Mouse (Mus musculus) liver, adult 2 months (tissue): ENCODE data around the gene Col11a2. TPM values are rescaled to one million over a fixed set of nuclear protein-coding genes. Genes with fewer than 3 reads are reported as not detected.

ENCODE experiments used
- DNase-seq: peaks from one replicate; pipeline ENCODE4 v3.0.0-alpha.2; 2011; ENCODE audit warnings: low read depth, low spot score; ENCODE audit errors: extremely low read depth
- H3K27ac ChIP-seq: fragments of 200-500 bp; replicated peaks from 2 replicates; pipeline ENCODE4 v1.5.1; 2012; ENCODE audit warnings: low read depth, mild to moderate bottlenecking, control low read depth, inconsistent platforms, low read length; ENCODE audit not compliant: insufficient read depth
- H3K27me3 ChIP-seq: fragments of 200-500 bp; 2 replicates; pipeline ENCODE4 v1.6.1; 2012; ENCODE audit warnings: mild to moderate bottlenecking, moderate library complexity, low read length, inconsistent platforms; ENCODE audit not compliant: control insufficient read depth, insufficient read depth
- H3K36me3 ChIP-seq: fragments of 200-500 bp; 2 replicates; pipeline ENCODE4 v1.6.1; 2012; ENCODE audit warnings: low read length, inconsistent platforms; ENCODE audit not compliant: control insufficient read depth, insufficient read depth
- H3K4me1 ChIP-seq: fragments of 200-500 bp; 2 replicates; pipeline ENCODE4 v1.6.1; 2011; ENCODE audit warnings: low read length; ENCODE audit not compliant: control insufficient read depth, insufficient read depth
- H3K4me3 ChIP-seq: fragments of 200-500 bp; 2 replicates; pipeline ENCODE4 v1.5.1; 2011; ENCODE audit warnings: low read depth, mild to moderate bottlenecking, control low read depth, low read length, moderate library complexity; ENCODE audit not compliant: insufficient read depth
- H3K79me2 ChIP-seq: fragments of 200-500 bp; 2 replicates; pipeline ENCODE4 v1.6.1; 2012; ENCODE audit warnings: inconsistent platforms, mild to moderate bottlenecking, low read length, moderate library complexity; ENCODE audit not compliant: control insufficient read depth, insufficient read depth
- H3K9ac ChIP-seq: fragments of 200-500 bp; 2 replicates; pipeline ENCODE4 v1.6.1; 2012; ENCODE audit warnings: low read depth, mild to moderate bottlenecking, control low read depth, inconsistent platforms, low read length
- CTCF ChIP-seq: fragments of 200-500 bp; IDR thresholded peaks from 2 replicates; pipeline ENCODE4 v1.5.1; 2011; ENCODE audit warnings: low read depth, low read length, control low read depth
- POLR2A ChIP-seq: fragments of 200-500 bp; IDR thresholded peaks from 2 replicates; pipeline ENCODE4 v1.6.1; 2011; ENCODE audit warnings: low read length, control low read depth; ENCODE audit not compliant: insufficient read depth; ENCODE audit errors: extremely low read depth
- WGBS: fragments of 180-500 bp; shearing (Covaris S2); methylation state at CpG from one replicate; pipeline ENCODE4 v1.1.7; 2018; 5-methylcytosine and 5-hydroxymethylcytosine counted together
- polyA plus RNA-seq: library from polyadenylated mRNA; depleted of rRNA; stranded (reverse); fragments of >200 nt; gene quantifications from 2 replicates; pipeline ENCODE4 v1.2.3, GENCODE M21; 2012
- total RNA-seq: library from RNA; depleted of rRNA; stranded (reverse); fragments of >200 nt; gene quantifications from 2 replicates; pipeline ENCODE4 v1.2.3, GENCODE M21; 2014

Gene Col11a2
- total and polyA plus RNA-seq, 2 experiments, result 0.18 to 0.23 TPM

GRCm38 (mm10) chr17:34079621-34080020, 40.4 kb downstream of the Col11a2 start:
- Histone ChIP-seq H3K36me3 (no peaks in the 10 kb centered on the region), H3K27me3 (no peaks in the 10 kb centered on the region; the same call in 1 of the 2 replicates), H3K4me1 (no peaks in the 10 kb centered on the region), H3K4me3 (no peak overlapping the region), H3K27ac (no peak overlapping the region), H3K79me2 (no peaks in the 10 kb centered on the region), H3K9ac (no peak overlapping the region)
- DNase-seq, result peak; percentile 67
- TF ChIP-seq CTCF (no peak), POLR2A (no peak)
- WGBS, result 22% methylated on average over 5 of the region's 5 CpGs

- no peak for DNase-seq
- no peak for TF ChIP-seq CTCF
- TF ChIP-seq POLR2A, result no peak
- H3K4me3 ChIP-seq, result no peak overlapping the region
- WGBS, result 29% methylated on average over 8 of the region's 8 CpGs
- no peaks in the 10 kb centered on the region for H3K79me2 ChIP-seq
- no peaks in the 10 kb centered on the region; the same call in 1 of the 2 replicates for H3K27me3 ChIP-seq
- no peaks in the 10 kb centered on the region for H3K36me3 ChIP-seq
- no peak overlapping the region for H3K27ac ChIP-seq
- H3K9ac ChIP-seq, result no peak overlapping the region
- H3K4me1 ChIP-seq, result no peaks in the 10 kb centered on the region
These were observed 43.9 kb downstream of the Col11a2 start for GRCm38 (mm10) chr17:34083104-34083503.

GRCm38 (mm10) chr17:34087386-34087785, 48.1 kb downstream of the Col11a2 start:
- Histone ChIP-seq H3K9ac (no peak overlapping the region), H3K36me3 (no peaks in the 10 kb centered on the region), H3K4me3 (no peak overlapping the region), H3K27me3 (no peaks in the 10 kb centered on the region; the same call in 1 of the 2 replicates), H3K4me1 (no peaks in the 10 kb centered on the region), H3K27ac (no peak overlapping the region), H3K79me2 (no peaks in the 10 kb centered on the region)
- DNase-seq, result no peak
- TF ChIP-seq CTCF (no peak), POLR2A (no peak)
- 73% methylated on average over 2 of the region's 2 CpGs for WGBS

GRCm38 (mm10) chr17:34088124-34088523, 48.9 kb downstream of the Col11a2 start:
- H3K27me3 ChIP-seq, result no peaks in the 10 kb centered on the region; the same call in 1 of the 2 replicates
- no peaks in the 10 kb centered on the region for H3K4me1 ChIP-seq
- H3K36me3 ChIP-seq, result no peaks in the 10 kb centered on the region
- WGBS, result 84% methylated on average over 11 of the region's 11 CpGs
- no peak for TF ChIP-seq CTCF
- TF ChIP-seq POLR2A, result no peak
- no peaks in the 10 kb centered on the region for H3K79me2 ChIP-seq
- H3K27ac ChIP-seq, result no peak overlapping the region
- DNase-seq, result no peak
- H3K9ac ChIP-seq, result no peak overlapping the region
- H3K4me3 ChIP-seq, result no peak overlapping the region

- DNase-seq, result no peak
- Histone ChIP-seq H3K4me3 (no peak overlapping the region), H3K36me3 (no peaks in the 10 kb centered on the region), H3K79me2 (no peaks in the 10 kb centered on the region), H3K27ac (no peak overlapping the region), H3K4me1 (no peaks in the 10 kb centered on the region), H3K27me3 (no peaks in the 10 kb centered on the region; the same call in 1 of the 2 replicates), H3K9ac (no peak overlapping the region)
- TF ChIP-seq POLR2A (no peak), CTCF (peak; percentile 34; the same call in 1 of the 2 replicates)
- WGBS, result 61% methylated on average over 7 of the region's 7 CpGs
These were observed 51.7 kb downstream of the Col11a2 start for GRCm38 (mm10) chr17:34090923-34091322.

- DNase-seq, result no peak
- Histone ChIP-seq H3K36me3 (no peaks in the 10 kb centered on the region), H3K4me3 (no peak within 1 kb of the TSS), H3K79me2 (no peaks in the 10 kb centered on the region), H3K27me3 (no peaks in the 10 kb centered on the region), H3K9ac (no peak within 1 kb of the TSS), H3K4me1 (no peaks in the 10 kb centered on the region), H3K27ac (no peak within 1 kb of the TSS)
- 55% methylated on average over 11 of the region's 11 CpGs for WGBS
- TF ChIP-seq CTCF, result no peak
- no peak for TF ChIP-seq POLR2A
These were observed 53.1 kb downstream of the Col11a2 start, which contains the start of gene H2-Oa for GRCm38 (mm10) chr17:34092197-34092875. Gene H2-Oa, plus strand, starts transcription at chr17:34092340.
